Mouse (Mus musculus) NIH3T3 (cell line): ENCODE data around the gene Trpv5.
A peak's percentile ranks its signal among the peaks of the same experiment; 100 is the strongest.

ENCODE experiments used
- DNase-seq: peaks from one replicate; pipeline ENCODE4 v3.0.0-alpha.2; 2012; ENCODE audit warnings: low read depth

The Trpv5 gene

DNA sequence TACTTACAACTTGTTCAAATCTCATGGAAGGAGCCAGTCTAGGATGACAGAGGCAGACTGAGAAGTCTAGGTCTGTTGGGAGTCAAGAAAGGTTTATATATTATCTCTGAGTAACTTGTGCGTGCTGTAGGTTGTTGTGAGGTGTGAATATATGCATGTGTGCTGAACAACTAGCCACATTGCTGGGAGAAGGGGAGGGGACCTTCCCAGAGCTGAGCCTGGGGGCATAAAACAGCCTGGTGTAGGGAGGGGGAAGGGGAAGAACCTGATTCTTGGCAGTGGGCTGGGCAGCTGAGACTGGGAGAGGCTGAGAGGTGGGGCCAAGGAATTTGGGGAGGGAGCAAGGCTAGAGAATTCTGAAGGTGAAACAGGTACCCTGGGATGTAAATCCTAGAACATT is at the start of gene Trpv5:
TSS of gene Trpv5 (minus strand) at position 101 of the 400 bp plus-strand sequence.
- DNase-seq: no peak

GRCm38 (mm10) chr6:41727989-41728609 is 47.5 kb upstream of the Trpv5 start:
- DNase-seq: no peak

- no peak for DNase-seq
Observed at GRCm38 (mm10) chr6:41721430-41721829, 40.9 kb upstream of the Trpv5 start.

GRCm38 (mm10) chr6:41710281-41710680 is 29.7 kb upstream of the Trpv5 start:
- DNase-seq: no peak

GRCm38 (mm10) chr6:41706275-41706674 is 25.7 kb upstream of the Trpv5 start:
- no peak for DNase-seq

GRCm38 (mm10) chr6:41704123-41704522 is 23.6 kb upstream of the Trpv5 start, which contains the start of gene Kel:
Kel (minus strand) TSS chr6:41704339.
- no peak for DNase-seq

DNA sequence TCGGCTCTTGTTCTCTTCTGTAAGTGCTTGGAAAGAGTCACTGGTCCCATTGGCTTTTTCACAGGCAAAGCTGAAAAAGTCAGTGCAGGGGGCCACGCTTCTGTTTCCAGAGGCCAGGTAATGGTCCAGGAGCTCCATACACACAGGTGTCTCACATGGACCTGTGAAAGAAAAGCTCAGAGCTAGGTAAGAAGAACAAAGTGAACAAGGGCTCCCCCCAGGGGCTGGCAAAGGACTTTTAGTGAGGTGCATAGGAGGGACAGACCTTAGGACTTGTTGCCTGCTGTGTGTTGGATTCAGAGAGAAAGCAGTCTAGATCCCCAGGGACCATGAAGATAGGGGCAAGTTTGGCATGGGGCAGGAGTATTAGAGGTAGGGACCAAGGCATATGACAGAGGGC is 22.4 kb upstream of the Trpv5 start:
- no peak for DNase-seq

DNA sequence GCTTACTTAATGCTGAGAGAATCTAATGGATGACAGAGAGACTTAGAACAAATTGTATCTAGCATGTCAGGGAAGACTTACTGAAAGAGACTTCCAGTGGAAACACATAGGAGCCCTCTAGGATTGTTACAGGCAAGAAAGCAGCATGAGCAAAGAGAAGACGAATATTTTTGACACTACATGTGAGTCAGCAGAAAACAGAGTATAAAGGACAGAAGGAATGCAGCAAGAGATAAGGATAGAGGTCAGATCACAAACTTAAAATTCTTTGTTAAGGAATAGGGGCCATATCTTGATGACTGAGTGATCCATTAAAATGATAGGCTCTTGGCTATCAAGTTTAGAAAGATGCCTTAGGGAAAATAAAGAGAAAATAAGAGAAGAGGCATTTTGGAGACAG is 20.7 kb upstream of the Trpv5 start:
- DNase-seq: no peak

- DNase-seq: no peak
Observed at GRCm38 (mm10) chr6:41694407-41694806, 13.8 kb upstream of the Trpv5 start.

DNA sequence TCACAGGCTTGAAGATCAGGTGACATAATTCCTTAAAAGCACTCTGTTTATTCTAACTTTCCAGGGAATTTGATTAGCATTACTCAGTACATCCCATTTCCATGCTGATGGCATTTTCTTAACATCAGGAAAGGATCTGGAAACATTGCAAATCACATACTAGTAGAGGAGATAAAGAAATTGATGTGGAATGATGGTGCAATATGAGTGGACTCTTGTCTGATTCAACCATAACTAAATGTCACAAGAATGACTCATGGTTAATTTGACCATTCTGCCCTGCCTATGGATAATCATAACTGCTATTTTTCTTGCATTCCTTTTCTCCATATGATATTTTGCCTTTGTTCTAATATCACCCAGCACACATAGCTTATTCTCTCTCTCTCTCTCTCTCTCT is 11.6 kb upstream of the Trpv5 start:
- DNase-seq: no peak

DNA sequence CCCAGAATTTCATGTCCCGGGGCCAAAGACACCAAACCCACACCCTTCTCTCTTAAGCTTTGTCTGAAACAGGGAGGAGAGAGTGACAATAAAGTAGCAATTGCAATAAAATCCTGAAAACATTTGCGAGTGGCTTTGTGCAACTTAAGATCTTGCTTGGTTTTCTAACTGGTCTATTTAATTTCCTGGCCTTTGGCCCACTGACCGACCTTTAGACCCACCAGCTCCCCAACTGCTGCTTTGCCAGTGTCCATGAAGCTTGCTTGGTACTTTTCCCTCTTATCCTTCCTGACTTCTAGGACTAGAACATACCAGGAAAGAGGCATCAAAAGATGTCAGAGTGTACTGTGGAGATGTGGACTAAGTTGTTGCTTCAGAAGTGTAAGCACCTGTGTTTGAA is 5.0 kb upstream of the Trpv5 start:
- no peak for DNase-seq

DNA sequence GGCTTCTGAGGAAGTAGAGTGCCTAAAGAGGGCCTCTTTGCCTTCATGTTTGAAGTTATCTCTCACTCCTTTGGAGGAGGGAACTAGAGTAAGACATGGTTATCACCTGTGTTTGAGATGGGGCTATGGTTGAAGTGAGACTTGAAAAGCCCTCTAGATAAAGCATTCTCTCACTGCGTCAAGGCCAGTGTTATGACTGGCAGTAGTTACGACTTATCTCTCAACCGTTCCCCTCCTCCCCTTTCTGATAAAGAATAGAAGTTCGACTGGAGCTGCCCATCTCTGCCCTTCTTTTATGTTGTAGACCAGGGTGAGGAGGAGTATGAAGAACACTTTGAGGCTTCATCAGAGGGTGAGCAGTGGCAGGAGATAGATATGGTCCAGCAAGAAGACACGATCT is 4.3 kb upstream of the Trpv5 start:
- DNase-seq: no peak

DNA sequence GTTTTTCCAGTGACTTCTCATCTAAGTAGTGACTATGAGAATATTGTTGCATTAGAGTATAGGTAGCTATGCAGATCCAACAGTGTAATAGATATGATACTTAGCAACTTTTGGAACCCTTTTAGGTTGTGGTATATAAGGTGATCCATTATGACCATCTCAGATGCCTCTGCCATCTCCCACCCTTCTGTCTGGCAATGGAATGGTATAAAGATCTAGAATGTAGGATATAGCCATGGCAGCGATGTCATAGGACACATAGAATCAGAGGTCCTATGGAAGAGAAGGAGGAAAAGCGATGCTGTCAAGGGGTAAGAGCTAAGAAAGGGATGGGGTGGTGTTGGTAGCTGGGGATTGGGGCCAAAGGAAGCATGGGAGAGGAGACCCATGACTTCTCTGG is 3.6 kb upstream of the Trpv5 start, which contains the start of gene Llcfc1:
TSS of gene Llcfc1 (plus strand) at position 301 of the 400 bp plus-strand sequence.
- no peak for DNase-seq

- DNase-seq: no peak
Observed at GRCm38 (mm10) chr6:41681656-41682055, 1.1 kb upstream of the Trpv5 start.

- DNase-seq: no peak
Observed at GRCm38 (mm10) chr6:41676530-41676929, 4.0 kb downstream of the Trpv5 start.

DNA sequence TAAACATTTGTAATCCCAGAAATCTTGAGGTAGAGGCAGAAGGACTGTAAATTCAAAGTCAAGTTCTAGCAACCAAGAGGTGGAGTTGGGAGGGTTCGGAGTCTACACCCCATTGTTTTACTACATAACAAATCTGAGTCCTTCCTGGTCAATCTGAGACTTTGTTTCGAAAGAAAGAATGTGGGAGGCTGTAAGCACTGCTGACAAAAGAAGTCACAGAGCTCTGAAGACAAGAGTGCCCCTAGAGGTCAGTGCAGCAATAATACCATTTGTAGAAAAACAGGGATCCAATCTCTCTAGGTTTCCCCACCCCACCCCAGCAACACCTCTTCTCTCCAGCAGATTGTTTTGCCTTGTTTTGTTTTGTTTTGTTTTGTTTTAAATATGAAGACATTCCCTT is 18.2 kb downstream of the Trpv5 start:
- peak; percentile 28 for DNase-seq

GRCm38 (mm10) chr6:41658487-41658886 is 22.1 kb downstream of the Trpv5 start:
- DNase-seq: no peak

DNA sequence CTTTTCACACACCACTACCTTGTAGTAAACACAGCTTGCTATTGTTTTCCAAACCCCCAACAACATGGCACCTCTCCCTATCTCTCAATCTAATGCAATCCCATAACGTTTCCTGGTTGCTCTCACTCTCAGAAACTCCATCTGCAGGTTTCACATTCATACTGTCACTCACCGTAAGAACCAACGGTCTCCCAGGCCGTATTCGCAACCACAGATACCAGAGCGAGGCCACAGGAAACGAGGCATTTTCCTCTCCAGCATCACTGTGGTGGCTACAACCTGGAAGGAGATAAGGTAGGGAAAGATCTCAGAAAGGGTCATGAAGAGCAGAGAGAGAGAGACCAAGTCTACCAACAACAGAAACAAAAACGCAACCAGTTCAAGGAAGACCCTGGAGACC is 25.9 kb downstream of the Trpv5 start:
- no peak for DNase-seq

DNA sequence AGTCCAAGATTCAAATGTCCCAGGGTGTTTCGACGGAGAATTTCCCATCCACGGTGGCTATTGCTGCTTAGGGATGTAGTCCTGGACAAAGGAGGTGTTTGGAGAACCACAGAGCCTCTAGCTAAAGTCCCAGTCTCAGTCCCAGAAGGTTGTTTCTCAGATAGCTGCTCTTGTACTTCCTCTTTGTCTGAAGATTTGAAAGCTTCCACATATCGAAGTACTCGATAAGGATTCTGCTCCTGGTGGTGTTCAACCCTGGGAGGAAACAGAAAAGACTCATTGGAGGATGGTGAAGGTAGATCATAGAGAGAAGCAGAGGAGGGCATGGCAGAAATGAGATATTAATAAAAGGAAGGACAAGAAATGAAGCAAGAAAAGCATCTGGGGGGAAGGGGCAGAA is 27.4 kb downstream of the Trpv5 start:
- no peak for DNase-seq

DNA sequence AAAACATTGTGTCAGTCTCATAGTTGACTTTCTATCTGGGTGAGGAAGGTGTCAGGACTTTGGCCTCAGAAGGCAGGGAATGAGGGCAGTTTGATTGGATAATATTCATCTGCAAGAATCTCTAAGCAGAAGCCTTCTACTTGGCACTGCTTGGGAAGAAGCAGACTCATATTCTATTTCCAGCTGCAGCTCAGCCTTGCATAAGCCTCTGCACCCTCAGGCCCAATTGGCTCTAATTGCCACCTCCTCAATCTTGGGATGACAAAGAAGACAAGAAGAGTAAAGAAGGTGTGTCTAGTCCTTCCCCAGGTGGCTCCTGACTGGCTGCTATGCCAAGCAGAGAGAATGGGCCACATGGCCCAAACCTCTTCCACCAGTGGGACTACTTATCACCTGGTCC is 33.9 kb downstream of the Trpv5 start:
- DNase-seq: no peak

DNA sequence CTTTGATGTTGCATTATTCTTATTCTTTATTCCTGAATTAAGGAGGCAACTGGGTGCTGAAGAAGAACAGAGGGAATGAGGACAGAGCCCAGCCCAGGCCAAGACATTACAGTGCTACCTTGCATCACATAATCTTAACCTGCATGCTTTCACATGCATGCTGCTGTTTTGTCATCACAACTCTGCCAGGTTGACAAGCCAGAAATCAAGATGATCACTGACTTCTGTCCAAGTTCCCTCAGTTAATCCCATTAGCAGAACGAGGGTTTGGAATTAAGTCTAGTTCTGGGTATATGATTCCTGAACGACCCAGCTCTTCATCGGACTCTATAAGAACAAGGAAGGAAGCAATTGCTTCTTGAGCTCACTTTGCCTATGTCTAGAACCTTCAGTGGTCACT is 34.3 kb downstream of the Trpv5 start:
- DNase-seq: no peak

- DNase-seq: no peak
Observed at GRCm38 (mm10) chr6:41643227-41643626, 37.3 kb downstream of the Trpv5 start.

DNA sequence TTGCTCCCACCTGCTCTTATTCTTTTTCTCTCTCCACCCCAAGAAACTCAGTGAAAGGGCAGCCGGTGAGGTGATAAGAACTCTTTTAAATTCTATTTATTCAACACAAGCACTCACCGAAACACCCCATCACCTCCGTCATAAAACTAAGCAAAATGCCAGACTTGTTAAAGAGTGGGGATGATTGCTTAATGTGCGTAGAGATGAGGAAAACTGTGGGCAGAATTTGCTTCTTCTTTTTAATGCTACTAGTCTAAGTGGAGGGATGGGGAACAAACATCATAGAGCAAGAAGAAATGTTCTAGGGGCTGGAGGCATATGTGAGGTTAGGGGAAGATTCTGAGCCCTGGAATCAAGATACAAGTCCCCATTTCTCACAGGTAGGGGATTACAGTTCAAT is 37.8 kb downstream of the Trpv5 start:
- DNase-seq: no peak

- no peak for DNase-seq
Observed at GRCm38 (mm10) chr6:41641173-41641866, 39.2 kb downstream of the Trpv5 start.
